Mouse (Mus musculus) myocyte (in vitro differentiated cells): ENCODE results near the gene Letmd1.

Experiments used
- MAX ChIP-seq: IDR thresholded peaks from one replicate; pipeline ENCODE4 v1.6.1; 2011; ENCODE audit warnings: low read depth, mild to moderate bottlenecking, control low read depth
- MYOD1 ChIP-seq, 3 experiments: IDR thresholded peaks; one replicate each; pipeline ENCODE4 v1.6.1; 2011; ENCODE audit warnings: control low read depth in 2 of 3, low read depth in 2 of 3, mild to moderate bottlenecking in 2 of 3, moderate library complexity in 1 of 3; ENCODE audit not compliant: insufficient read length in 2 of 3, control insufficient read depth in 1 of 3
- MYOG ChIP-seq, 3 experiments: IDR thresholded peaks; one replicate each; pipeline ENCODE4 v1.6.1; 2011; ENCODE audit warnings: control low read depth in 2 of 3, low read depth in 2 of 3, mild to moderate bottlenecking in 2 of 3; ENCODE audit not compliant: insufficient read length in 2 of 3, control insufficient read depth in 1 of 3, insufficient read depth in 1 of 3
- POLR2A ChIP-seq: IDR thresholded peaks from one replicate; pipeline ENCODE4 v1.6.1; 2011; ENCODE audit warnings: low read depth, mild to moderate bottlenecking, control low read depth, moderate library complexity; ENCODE audit not compliant: insufficient read length
- POLR2AphosphoS2 ChIP-seq: IDR thresholded peaks from one replicate; pipeline ENCODE4 v1.6.1; 2011; ENCODE audit warnings: low read depth, control low read depth; ENCODE audit not compliant: insufficient read length
- USF1 ChIP-seq: IDR thresholded peaks from one replicate; pipeline ENCODE4 v1.6.1; 2011; ENCODE audit warnings: low read depth, mild to moderate bottlenecking, control low read depth, moderate library complexity

- TF ChIP-seq POLR2A (no peak), MYOD1 (IDR thresholded peaks at IDR 0.05; ENCODE audit: control insufficient read depth in 1 of 3, insufficient read length in 2 of 3, low read depth in 2 of 3) (no peak), MYOG (IDR thresholded peaks at IDR 0.05; ENCODE audit: control insufficient read depth in 1 of 3, insufficient read depth in 1 of 3, insufficient read length in 2 of 3, low read depth in 2 of 3) (no peak), USF1 (no peak), MAX (no peak), POLR2AphosphoS2 (no peak)
These were observed 5.2 kb downstream of the Letmd1 start for GRCm38 (mm10) chr15:100473926-100474503.
